16 mouse cellular contexts compared by ENCODE assay signal in the genomic region with DNA sequence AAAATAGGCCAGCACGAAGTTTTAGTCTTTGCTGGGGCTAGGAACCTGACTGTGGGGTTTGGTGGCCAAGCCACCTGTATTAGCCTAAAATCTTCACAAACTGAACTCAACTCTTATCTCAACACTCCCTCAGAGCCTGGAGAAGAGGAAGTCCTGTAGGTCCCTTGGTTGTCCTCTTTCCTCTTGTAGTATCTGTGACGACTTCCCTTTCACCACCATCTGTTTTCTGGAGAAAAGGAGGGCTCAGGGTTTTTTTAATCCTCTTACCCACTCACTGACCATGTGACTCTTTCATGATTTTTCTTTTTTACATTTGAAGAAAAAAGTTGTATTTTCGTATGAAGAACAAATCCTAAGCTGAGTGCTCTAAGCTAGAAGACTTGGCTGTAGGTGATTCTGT. TPM values are rescaled to one million over a fixed set of nuclear protein-coding genes. Genes with fewer than 3 reads are reported as not detected.
"Had no signal": no experiment of that assay in that cellular context is flagged by ENCODE, and none has a peak within 500 bp of the region (broad histone marks: within the 10 kb centered on the region; RNA-seq: fewer than 3 reads in every experiment).

No protein-coding gene starts in this region.

- H3K27me3 ChIP-seq: limb, embryonic 12.5 days; midbrain, embryonic 13.5 days; neural tube, embryonic 15.5 days had no signal

- H3K4me3 ChIP-seq: limb, embryonic 12.5 days; midbrain, embryonic 13.5 days; myocyte; neural tube, embryonic 15.5 days had no signal

- H3K9me3 ChIP-seq: limb, embryonic 12.5 days; midbrain, embryonic 13.5 days; neural tube, embryonic 15.5 days had no signal

- H3K4me2 ChIP-seq: limb, embryonic 12.5 days; midbrain, embryonic 13.5 days; neural tube, embryonic 15.5 days had no signal

- H3K9ac ChIP-seq: limb, embryonic 12.5 days; midbrain, embryonic 13.5 days; neural tube, embryonic 15.5 days had no signal

- DNase-seq: kidney, adult 11 months; kidney, adult 9 months; kidney, postnatal 36 days; layer of hippocampus, adult 9-11 months; layer of hippocampus, postnatal 36 days; lung, adult 2 months; lung, postnatal 4 days; right cerebral cortex, adult 18-20 months; thymus, postnatal 14 days had no signal

- H3K27ac ChIP-seq: kidney, postnatal 0 days; limb, embryonic 12.5 days; midbrain, embryonic 13.5 days; neural tube, embryonic 15.5 days had no signal

- ATAC-seq: lung, postnatal 0 days; midbrain, embryonic 13.5 days had no signal

RNA-seq across cellular contexts. Expression of gene Vwa5b2, which starts 49.6 kb away (rescaled TPM):
- total RNA-seq: liver, adult 2 months had no signal
- polyA plus RNA-seq: liver, adult 2 months had no signal
